Mouse (Mus musculus) left cerebral cortex, adult 18-20 months (tissue): ENCODE measurements around the gene Hes1. TPM values are rescaled to one million over a fixed set of nuclear protein-coding genes. Genes with fewer than 3 reads are reported as not detected.

Source experiments
- DNase-seq, 2 experiments: peaks; one replicate each; pipeline ENCODE4 v3.0.0; 2021 to 2022; ENCODE audit warnings: low spot score in 2 of 2, mixed read lengths in 1 of 2
- total RNA-seq, 2 experiments: library from RNA; stranded (reverse); gene quantifications; 2 replicates each; pipeline ENCODE4 v1.2.3; 2021

Hes1 gene
- total RNA-seq, 2 experiments from 2014 or later, result 21.1 to 26.0 TPM

DNA sequence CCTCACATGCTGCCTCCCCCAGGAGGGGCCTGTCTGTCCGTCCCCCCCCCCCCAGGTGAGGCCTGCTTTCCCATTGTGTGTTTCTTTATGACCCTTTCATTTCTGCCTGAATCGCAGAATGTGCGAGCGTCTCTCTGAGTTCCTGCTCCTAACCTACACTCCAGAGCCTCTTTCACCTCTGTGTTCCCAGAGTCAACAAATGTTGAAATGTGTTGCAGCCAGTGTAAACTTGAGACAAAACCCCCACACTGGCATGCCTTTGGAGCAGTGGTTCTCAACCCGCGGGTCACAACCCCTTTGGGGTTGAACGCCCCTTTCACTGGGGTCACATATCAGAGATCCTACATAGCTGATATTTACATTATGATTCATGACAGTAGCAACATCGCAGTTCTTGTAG is 49.6 kb downstream of the Hes1 start:
- no peak for DNase-seq

DNA sequence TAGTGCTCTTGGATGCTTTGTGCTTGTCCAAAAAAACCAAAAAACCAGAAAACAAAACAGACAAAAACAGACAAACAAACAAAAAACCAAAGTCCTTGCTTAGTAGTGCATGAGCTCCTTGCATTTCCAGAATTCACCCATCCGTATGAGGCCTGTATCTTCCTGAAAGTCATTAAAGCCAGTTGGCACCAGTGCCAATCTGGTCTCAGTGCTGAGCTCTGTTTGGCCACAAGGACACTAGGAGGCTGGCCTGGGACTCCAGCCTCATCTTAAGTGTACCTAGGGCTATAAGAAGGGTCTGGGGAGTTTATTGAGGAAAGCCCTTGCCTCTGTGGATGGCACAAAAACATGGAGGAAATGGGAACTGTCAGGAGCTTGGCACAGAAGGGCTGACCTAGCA is 50.3 kb downstream of the Hes1 start:
- DNase-seq, result no peak

Other genes with a start within 250 kb of the Hes1 start
- gene Cpn2, start 203.1 kb downstream of the Hes1 start, total RNA-seq, result not detected
- not detected for gene Lrrc15, start 218.9 kb downstream of the Hes1 start, total RNA-seq
- 1 to 10 TPM in 1 of 2 experiments, under 1 TPM in 1; 0.91 to 1.3 TPM for gene Gp5, start 246.4 kb downstream of the Hes1 start, total RNA-seq